Mouse (Mus musculus): ENCODE measurements at regions not wholly inside any gene's neighbourhood (a gene's known extent, or its start where the extent isn't known, plus 50 kb on each side); places are given as distances from the start of the nearest gene placed in this dataset.
A peak's percentile ranks its signal among the peaks of the same experiment; 100 is the strongest.

- no peak for DNase-seq
Observed at GRCm38 (mm10) chr4:53319051-53319450, 121.2 kb upstream of the Slc44a1 start.

- no peak for DNase-seq
Observed at GRCm38 (mm10) chr4:53318181-53318580, 122.0 kb upstream of the Slc44a1 start.

- DNase-seq, result no peak
Observed at GRCm38 (mm10) chr4:53317453-53317824, 122.8 kb upstream of the Slc44a1 start.

GRCm38 (mm10) chr4:53316796-53317452 lies 123.3 kb upstream of the Slc44a1 start:
- no peak for DNase-seq

GRCm38 (mm10) chr4:53315876-53316762 lies 124.1 kb upstream of the Slc44a1 start:
- no peak for DNase-seq

- peak; percentile 40 for DNase-seq
Observed at GRCm38 (mm10) chr4:53315121-53315875, 124.9 kb upstream of the Slc44a1 start.

GRCm38 (mm10) chr4:53314076-53314475 lies 126.1 kb upstream of the Slc44a1 start:
- DNase-seq, result no peak

- no peak for DNase-seq
Observed at GRCm38 (mm10) chr4:53307121-53307520, 133.1 kb upstream of the Slc44a1 start.

- DNase-seq, result no peak
Observed at GRCm38 (mm10) chr4:53304782-53305385, 135.3 kb upstream of the Slc44a1 start.

GRCm38 (mm10) chr4:53304290-53304654 lies 135.9 kb upstream of the Slc44a1 start:
- no peak for DNase-seq

GRCm38 (mm10) chr4:53303621-53304289 lies 136.5 kb upstream of the Slc44a1 start:
- no peak for DNase-seq

GRCm38 (mm10) chr4:53297975-53298374 lies 138.3 kb upstream of the Abca1 start:
- DNase-seq, result no peak

- DNase-seq, result no peak
Observed at GRCm38 (mm10) chr4:53292606-53293005, 132.9 kb upstream of the Abca1 start.

GRCm38 (mm10) chr4:53277741-53278525 lies 118.2 kb upstream of the Abca1 start:
- no peak for DNase-seq

GRCm38 (mm10) chr4:53270433-53270832 lies 110.7 kb upstream of the Abca1 start:
- no peak for DNase-seq

- no peak for DNase-seq
Observed at GRCm38 (mm10) chr4:53269999-53270398, 110.3 kb upstream of the Abca1 start.

GRCm38 (mm10) chr4:53269251-53269842 lies 109.7 kb upstream of the Abca1 start:
- no peak for DNase-seq

GRCm38 (mm10) chr4:53264901-53265300 lies 105.2 kb upstream of the Abca1 start:
- DNase-seq, result no peak

- DNase-seq, result no peak
Observed at GRCm38 (mm10) chr4:53264501-53264900, 104.8 kb upstream of the Abca1 start.

- peak; percentile 93 for DNase-seq
Observed at GRCm38 (mm10) chr4:53263776-53264175, 104.1 kb upstream of the Abca1 start.

- DNase-seq, result no peak
Observed at GRCm38 (mm10) chr4:53262466-53262865, 102.8 kb upstream of the Abca1 start.

Data from gastrocnemius, postnatal 10 days (tissue).